Mouse (Mus musculus) brown adipose tissue, adult 24 weeks (tissue): ENCODE results near the gene Ceacam10. TPM values are rescaled to one million over a fixed set of nuclear protein-coding genes. Genes with fewer than 3 reads are reported as not detected.

Experiments
- H3K27ac ChIP-seq: fragments of 200-500 bp; replicated peaks from 2 replicates; pipeline ENCODE4 v1.5.1; 2012; ENCODE audit warnings: low read depth, mild to moderate bottlenecking, low read length
- H3K4me1 ChIP-seq: fragments of 200-500 bp; 2 replicates; pipeline ENCODE4 v1.6.1; 2012; ENCODE audit warnings: low read length, mixed read lengths; ENCODE audit not compliant: control insufficient read depth, insufficient read depth, insufficient read length
- H3K4me3 ChIP-seq: fragments of 200-500 bp; 2 replicates; pipeline ENCODE4 v1.5.1; 2012; ENCODE audit warnings: low read depth, mild to moderate bottlenecking, low read length, moderate library complexity; ENCODE audit not compliant: insufficient read depth
- polyA plus RNA-seq: library from polyadenylated mRNA; stranded (reverse); fragments of >200 nt; gene quantifications from 2 replicates; pipeline ENCODE4 v1.2.4, GENCODE M21; 2012; ENCODE audit not compliant: missing spikeins, insufficient read depth, insufficient read length

Gene Ceacam10
- polyA plus RNA-seq, 1 experiment = not detected

- H3K4me1 ChIP-seq = no peaks in the 10 kb centered on the region
- H3K27ac ChIP-seq = no peak overlapping the region
- H3K4me3 ChIP-seq = no peak overlapping the region
Measured at GRCm38 (mm10) chr7:24817502-24817901, 40.5 kb downstream of the Ceacam10 start.

GRCm38 (mm10) chr7:24824452-24824851 is 47.4 kb downstream of the Ceacam10 start:
- H3K4me1 ChIP-seq = no peaks in the 10 kb centered on the region
- no peak overlapping the region for H3K27ac ChIP-seq
- H3K4me3 ChIP-seq = no peak overlapping the region

- H3K27ac ChIP-seq = no peak overlapping the region
- no peak overlapping the region for H3K4me3 ChIP-seq
- no peaks in the 10 kb centered on the region for H3K4me1 ChIP-seq
Measured at GRCm38 (mm10) chr7:24827181-24827580, 50.2 kb downstream of the Ceacam10 start.

Other genes starting within 250 kb of the Ceacam10 start
- gene Irgq, start 246.5 kb upstream of the Ceacam10 start, polyA plus RNA-seq = 9.1 and 9.2 TPM in 2 replicates
- not detected in 2 replicates for gene Pinlyp, start 231.1 kb upstream of the Ceacam10 start, polyA plus RNA-seq
- 20.7 and 22.5 TPM in 2 replicates for gene Xrcc1, start 230.9 kb upstream of the Ceacam10 start, polyA plus RNA-seq
- 17.2 and 20.4 TPM in 2 replicates for gene Ethe1, start 189.7 kb upstream of the Ceacam10 start, polyA plus RNA-seq
- not detected in 2 replicates for gene Zfp575, start 189.6 kb upstream of the Ceacam10 start, polyA plus RNA-seq
- gene Phldb3, start 166.4 kb upstream of the Ceacam10 start, polyA plus RNA-seq = 0.75 TPM in 1 of 2 replicates, not detected in the other
- not detected in 2 replicates for gene Lypd3, start 140.7 kb upstream of the Ceacam10 start, polyA plus RNA-seq
- gene Tex101, start 100.5 kb upstream of the Ceacam10 start, polyA plus RNA-seq = not detected in 2 replicates
- not detected in 2 replicates for gene BC049730, start 68.0 kb upstream of the Ceacam10 start, polyA plus RNA-seq
- not detected in 2 replicates for gene Gm4763, start 50.3 kb upstream of the Ceacam10 start, polyA plus RNA-seq
- gene Cd177, start 16.9 kb upstream of the Ceacam10 start, polyA plus RNA-seq = not detected in 2 replicates
- not detected in 2 replicates for gene Gm9844, start 85.0 kb downstream of the Ceacam10 start, polyA plus RNA-seq
- not detected in 2 replicates for gene Lypd4, start 92.7 kb downstream of the Ceacam10 start, polyA plus RNA-seq
- gene Dmrtc2, start 92.9 kb downstream of the Ceacam10 start, polyA plus RNA-seq = not detected in 2 replicates
- gene Rps19, start 107.2 kb downstream of the Ceacam10 start, polyA plus RNA-seq = 1,002 and 1,046 TPM in 2 replicates
- gene Cd79a, start 120.2 kb downstream of the Ceacam10 start, polyA plus RNA-seq = 0.71 and 0.96 TPM in 2 replicates
- 26.1 and 28.4 TPM in 2 replicates for gene Arhgef1, start 125.7 kb downstream of the Ceacam10 start, polyA plus RNA-seq
- gene Gm4881, start 167.3 kb downstream of the Ceacam10 start, polyA plus RNA-seq = not detected in 2 replicates
- gene Rabac1, start 195.5 kb downstream of the Ceacam10 start, polyA plus RNA-seq = 236 and 245 TPM in 2 replicates
- 4.8 and 5.9 TPM in 2 replicates for gene Atp1a3, start 228.8 kb downstream of the Ceacam10 start, polyA plus RNA-seq